Mouse (Mus musculus) thymus, adult 2 months (tissue): Measurements from ENCODE around the gene Racgap1.

ENCODE experiments used
- CTCF ChIP-seq: fragments of 200-500 bp; IDR thresholded peaks from 2 replicates; pipeline ENCODE4 v1.5.1; 2012; ENCODE audit warnings: mild to moderate bottlenecking, control low read depth, low read length, moderate library complexity, borderline replicate concordance; ENCODE audit not compliant: control insufficient read depth, poor library complexity, insufficient read depth; ENCODE audit errors: extremely low read depth
- POLR2A ChIP-seq: fragments of 200-500 bp; IDR thresholded peaks from 2 replicates; pipeline ENCODE4 v1.6.1; 2012; ENCODE audit warnings: mild to moderate bottlenecking, low read length, control low read depth, moderate library complexity; ENCODE audit not compliant: control insufficient read depth, poor library complexity, insufficient read depth; ENCODE audit errors: extremely low read depth

- TF ChIP-seq POLR2A: no peak
- no peak for TF ChIP-seq CTCF
These were observed 44.9 kb downstream of the Racgap1 start for GRCm38 (mm10) chr15:99606515-99606914.
